Mouse (Mus musculus) small intestine, adult 2 months (tissue): Measurements from ENCODE around the gene Ttc22.
A peak's percentile ranks its signal among the peaks of the same experiment; 100 is the strongest.

ENCODE experiments used
- CTCF ChIP-seq: fragments of 200-500 bp; IDR thresholded peaks from 2 replicates; pipeline ENCODE4 v1.5.1; 2012; ENCODE audit warnings: low read depth, mild to moderate bottlenecking, control low read depth, inconsistent platforms, low read length, moderate library complexity, mixed read lengths; ENCODE audit not compliant: insufficient replicate concordance, insufficient read length; ENCODE audit errors: extremely low read depth
- POLR2A ChIP-seq: fragments of 200-500 bp; IDR thresholded peaks from 2 replicates; pipeline ENCODE4 v1.6.1; 2012; ENCODE audit warnings: low read depth, mild to moderate bottlenecking, control low read depth, inconsistent platforms, low read length, moderate library complexity

GRCm38 (mm10) chr4:106596200-106596599 is 26.0 kb upstream of the Ttc22 start:
- no peak for TF ChIP-seq POLR2A
- TF ChIP-seq CTCF, result peak; percentile 41; the same call in 1 of the 2 replicates
